Mouse (Mus musculus) spleen, adult 18-20 months (tissue): Measurements from ENCODE around the gene Havcr1.
A peak's percentile ranks its signal among the peaks of the same experiment; 100 is the strongest.
"Not testable (repeated sequence)": the region's sequence is repeated elsewhere in the genome, so short reads cannot be mapped to it uniquely, and the experiment has no call there.

ENCODE experiments used
- DNase-seq, 2 experiments: peaks; one replicate each; pipeline ENCODE4 v3.0.0; 2022; ENCODE audit warnings: mixed read lengths in 2 of 2

Gene Havcr1

GRCm38 (mm10) chr11:46735076-46735475, at the start of gene Havcr1:
TSS of gene Havcr1 (plus strand) at chr11:46735080.
- DNase-seq = not testable (repeated sequence)

GRCm38 (mm10) chr11:46690136-46690535, 44.7 kb upstream of the Havcr1 start:
- DNase-seq = no peak

GRCm38 (mm10) chr11:46695849-46696248, 39.0 kb upstream of the Havcr1 start:
- not testable (repeated sequence) for DNase-seq

- DNase-seq = no peak
Measured at GRCm38 (mm10) chr11:46697433-46698277, 37.2 kb upstream of the Havcr1 start.

- no peak for DNase-seq
Measured at GRCm38 (mm10) chr11:46698278-46698655, 36.6 kb upstream of the Havcr1 start.

- peak in 1 of 2 experiments; percentile 7 for DNase-seq
Measured at GRCm38 (mm10) chr11:46698830-46699229, 36.0 kb upstream of the Havcr1 start.

- DNase-seq = no peak
Measured at GRCm38 (mm10) chr11:46706664-46707356, 28.1 kb upstream of the Havcr1 start, which contains the start of gene Timd2. TSS of gene Timd2 (minus strand) at chr11:46707061.

- no peak for DNase-seq
Measured at GRCm38 (mm10) chr11:46731541-46732070, 3.3 kb upstream of the Havcr1 start.

- DNase-seq = no peak
Measured at GRCm38 (mm10) chr11:46733242-46733789, 1.6 kb upstream of the Havcr1 start.

GRCm38 (mm10) chr11:46734617-46735016, 263 bp upstream of the Havcr1 start:
- DNase-seq = no peak

- DNase-seq = no peak
Measured at GRCm38 (mm10) chr11:46739501-46739900, 4.6 kb downstream of the Havcr1 start.

- DNase-seq = no peak
Measured at GRCm38 (mm10) chr11:46740886-46741285, 6.0 kb downstream of the Havcr1 start.

GRCm38 (mm10) chr11:46741716-46742115, 6.8 kb downstream of the Havcr1 start:
- no peak for DNase-seq

- DNase-seq = no peak
Measured at GRCm38 (mm10) chr11:46747996-46748395, 13.1 kb downstream of the Havcr1 start.

GRCm38 (mm10) chr11:46753662-46754061, 18.8 kb downstream of the Havcr1 start:
- no peak for DNase-seq

GRCm38 (mm10) chr11:46754669-46755068, 19.8 kb downstream of the Havcr1 start:
- DNase-seq = no peak

GRCm38 (mm10) chr11:46755714-46756113, 20.8 kb downstream of the Havcr1 start:
- DNase-seq = not testable (repeated sequence)

GRCm38 (mm10) chr11:46776879-46777278, 42.0 kb downstream of the Havcr1 start:
- DNase-seq = no peak

GRCm38 (mm10) chr11:46779811-46780210, 44.9 kb downstream of the Havcr1 start:
- DNase-seq = peak in 1 of 2 experiments; percentile 10

GRCm38 (mm10) chr11:46804440-46804839, 69.6 kb downstream of the Havcr1 start:
- DNase-seq = no peak

GRCm38 (mm10) chr11:46810511-46810910, 75.6 kb downstream of the Havcr1 start, which contains the start of gene Timd4:
TSS of gene Timd4 (plus strand) at chr11:46810800.
- DNase-seq = no peak

GRCm38 (mm10) chr11:46817692-46818091, 82.8 kb downstream of the Havcr1 start:
- no peak for DNase-seq

GRCm38 (mm10) chr11:46819930-46820329, 85.0 kb downstream of the Havcr1 start:
- DNase-seq = no peak
